Mouse (Mus musculus): ENCODE results near the gene Psmd5. TPM values are rescaled to one million over a fixed set of nuclear protein-coding genes. Genes with fewer than 3 reads are reported as not detected.
A peak's percentile ranks its signal among the peaks of the same experiment; 100 is the strongest.
"Not testable (repeated sequence)": the region's sequence is repeated elsewhere in the genome, so short reads cannot be mapped to it uniquely, and the experiment has no call there.

Gene Psmd5
- total RNA-seq, 4 experiments from 2014 or later, result 11.0 to 18.6 (median 15.5) TPM

- no peak for DNase-seq (ENCODE audit: low spot score in 2 of 2)
Observed at GRCm38 (mm10) chr2:34827591-34827990, 47.2 kb downstream of the Psmd5 start.

DNA sequence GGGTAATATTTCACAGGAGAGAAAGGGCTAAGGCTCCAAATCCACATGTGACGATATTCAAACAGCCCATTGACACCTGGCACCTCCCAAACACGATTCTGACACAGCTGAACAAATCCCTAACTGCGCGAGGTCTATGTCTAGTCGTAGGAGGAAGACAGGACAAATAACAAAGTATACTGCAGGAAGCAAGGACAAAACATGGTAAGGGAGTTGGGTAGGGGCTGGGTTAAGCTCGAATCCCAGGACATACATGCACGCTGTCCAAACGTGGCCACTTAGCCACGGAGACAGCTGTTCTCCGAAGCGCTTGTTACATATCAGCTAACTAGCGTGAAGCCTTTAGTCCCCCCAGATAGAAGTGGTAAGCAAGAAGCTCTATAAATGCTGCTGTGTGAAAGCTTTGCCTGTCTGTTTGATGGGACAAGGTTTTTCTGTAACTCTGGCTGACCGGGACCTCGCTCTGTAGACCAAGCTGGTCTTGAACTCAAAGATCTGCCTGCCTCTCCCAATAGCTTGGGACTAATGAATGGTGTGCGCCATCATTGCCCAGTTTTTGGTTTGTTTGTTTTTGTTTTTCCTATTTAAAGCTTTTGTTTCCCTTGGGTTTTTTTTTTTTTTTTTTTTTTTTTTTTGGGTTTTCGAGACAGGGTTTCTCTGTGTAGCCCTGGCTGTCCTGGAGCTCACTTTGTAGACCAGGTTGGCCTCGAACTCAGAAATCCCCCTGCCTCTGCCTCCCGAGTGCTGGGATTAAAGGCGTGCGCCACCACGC is 48.1 kb downstream of the Psmd5 start:
- no peak for DNase-seq (ENCODE audit: low spot score in 2 of 2)

DNA sequence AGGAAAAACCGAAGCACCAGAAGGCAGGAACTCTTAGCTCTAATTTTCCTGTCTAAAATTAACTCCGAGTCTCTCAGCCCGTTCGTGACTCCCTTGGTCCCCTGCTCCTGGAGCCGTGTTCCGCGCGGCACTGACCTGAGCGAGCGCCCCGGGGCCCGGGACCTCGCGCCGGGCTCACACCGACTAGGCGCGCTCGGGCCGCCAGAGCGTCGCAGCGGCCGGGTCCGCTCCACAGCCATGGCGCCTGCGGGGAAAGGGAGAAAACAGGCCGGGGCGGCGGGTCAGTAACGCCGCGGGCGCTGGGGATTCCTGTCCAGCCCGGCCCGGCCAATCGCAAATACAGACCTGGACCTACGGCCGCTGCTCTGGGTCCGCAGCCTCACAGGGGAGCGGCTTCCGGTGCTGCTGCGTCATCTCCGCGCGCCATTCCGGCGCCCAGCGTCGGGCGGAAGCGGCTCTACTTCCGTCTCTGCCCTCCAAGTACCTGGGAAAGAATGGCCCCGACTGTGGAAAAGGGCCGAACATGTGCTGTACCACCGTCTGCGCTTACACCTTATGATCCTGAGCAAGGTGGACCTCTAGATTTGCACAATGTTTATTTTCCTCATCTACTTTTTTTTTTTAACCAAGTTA is 48.8 kb downstream of the Psmd5 start, which contains the start of gene Fbxw2:
Gene Fbxw2 (minus strand): TSS at position 485 of the 633 bp plus-strand sequence.
- peak; percentile 74 to 79 for DNase-seq (ENCODE audit: low spot score in 2 of 2)

GRCm38 (mm10) chr2:34818492-34818891 is 56.3 kb downstream of the Psmd5 start:
- DNase-seq (ENCODE audit: low spot score in 2 of 2), result no peak

DNA sequence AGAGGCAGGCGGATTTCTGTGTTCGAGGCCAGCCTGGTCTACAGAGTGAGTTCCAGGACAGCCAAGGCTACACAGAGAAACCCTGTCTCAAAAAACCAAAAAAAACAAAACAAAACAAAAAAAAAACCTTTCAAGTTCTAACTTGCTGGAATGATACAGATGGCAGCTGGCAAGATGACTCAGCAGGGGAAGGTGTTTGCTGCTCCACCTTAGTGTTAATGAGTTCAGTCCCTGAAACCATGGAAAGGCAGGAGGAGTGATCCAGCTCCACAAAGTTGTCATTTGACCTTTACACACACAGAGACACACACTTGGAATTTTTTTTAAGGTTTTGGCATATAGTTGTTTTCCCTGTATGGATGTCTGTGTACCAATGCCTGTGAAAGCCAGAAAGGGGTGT is 58.9 kb downstream of the Psmd5 start:
- not testable (repeated sequence) for DNase-seq (ENCODE audit: low spot score in 2 of 2)

GRCm38 (mm10) chr2:34812706-34813105 is 62.1 kb downstream of the Psmd5 start:
- DNase-seq (ENCODE audit: low spot score in 2 of 2), result no peak

GRCm38 (mm10) chr2:34810775-34811174 is 64.0 kb downstream of the Psmd5 start:
- DNase-seq (ENCODE audit: low spot score in 2 of 2), result no peak

DNA sequence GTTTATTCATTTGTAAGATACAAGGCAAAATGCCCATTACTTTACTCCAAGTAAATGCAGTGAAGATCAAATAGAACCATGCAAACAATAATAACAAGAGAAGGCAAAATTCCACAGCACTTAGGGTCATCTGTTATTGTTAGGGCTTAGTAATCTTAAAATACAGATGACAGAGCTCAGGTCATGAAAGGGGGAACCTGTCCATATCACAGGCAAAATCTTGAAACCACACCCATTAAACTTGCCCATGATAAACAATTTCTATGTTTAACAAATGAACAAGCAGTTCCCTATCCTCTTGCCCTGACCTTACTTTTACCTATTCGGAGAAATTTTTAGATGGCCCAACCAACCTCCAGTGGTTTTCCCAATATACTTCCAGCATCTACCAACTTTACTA is 65.2 kb downstream of the Psmd5 start:
- no peak for DNase-seq (ENCODE audit: low spot score in 2 of 2)

- DNase-seq (ENCODE audit: low spot score in 2 of 2), result no peak
Observed at GRCm38 (mm10) chr2:34808057-34808456, 66.7 kb downstream of the Psmd5 start.

GRCm38 (mm10) chr2:34805364-34805950 is 69.3 kb downstream of the Psmd5 start:
- DNase-seq (ENCODE audit: low spot score in 2 of 2), result no peak

DNA sequence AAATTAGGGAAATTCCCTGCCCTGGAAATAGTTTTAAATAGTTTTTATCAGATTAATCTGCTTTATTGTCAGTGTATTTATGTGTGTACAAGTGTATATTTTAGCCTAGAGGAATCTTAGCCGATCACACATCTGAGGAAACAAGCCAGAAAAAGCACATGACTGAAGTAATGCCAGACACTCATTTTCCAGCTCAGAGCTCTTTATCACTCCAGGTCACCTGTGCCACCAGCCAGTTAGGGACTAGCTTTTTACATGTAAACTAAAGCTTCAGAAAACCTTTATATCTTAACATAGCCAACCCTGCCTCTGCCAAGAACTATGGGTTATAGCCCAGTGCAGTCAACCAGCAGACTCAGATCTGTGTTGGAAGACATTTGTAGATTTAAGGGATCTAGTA is 70.0 kb downstream of the Psmd5 start:
- DNase-seq (ENCODE audit: low spot score in 2 of 2), result no peak

- no peak for DNase-seq (ENCODE audit: low spot score in 2 of 2)
Observed at GRCm38 (mm10) chr2:34804172-34804571, 70.6 kb downstream of the Psmd5 start.

DNA sequence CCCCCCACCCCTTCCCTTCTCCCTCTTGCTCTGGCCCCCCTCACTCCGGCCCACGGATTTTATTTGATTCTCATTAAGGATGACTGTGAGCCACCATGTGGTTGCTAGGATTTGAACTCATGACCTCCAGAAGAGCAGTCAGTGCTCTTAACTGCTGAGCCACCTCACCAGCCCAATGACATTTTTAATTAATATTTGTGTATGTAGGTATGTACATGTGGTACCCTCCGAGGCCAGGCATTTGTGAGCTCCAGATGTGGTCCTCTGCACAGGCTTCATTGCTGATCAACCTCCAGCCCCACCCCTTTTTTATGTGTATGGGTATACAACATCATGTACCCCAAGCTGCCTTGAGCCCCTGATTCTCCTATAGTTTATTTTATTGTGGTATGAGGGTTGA is 71.0 kb downstream of the Psmd5 start:
- DNase-seq (ENCODE audit: low spot score in 2 of 2), result no peak

- peak in 1 of 2 experiments; percentile 18 for DNase-seq (ENCODE audit: low spot score in 2 of 2)
Observed at GRCm38 (mm10) chr2:34802565-34803245, 72.1 kb downstream of the Psmd5 start.

- DNase-seq (ENCODE audit: low spot score in 2 of 2), result peak; percentile 94 to 97
Observed at GRCm38 (mm10) chr2:34801516-34802482, 73.0 kb downstream of the Psmd5 start.

DNA sequence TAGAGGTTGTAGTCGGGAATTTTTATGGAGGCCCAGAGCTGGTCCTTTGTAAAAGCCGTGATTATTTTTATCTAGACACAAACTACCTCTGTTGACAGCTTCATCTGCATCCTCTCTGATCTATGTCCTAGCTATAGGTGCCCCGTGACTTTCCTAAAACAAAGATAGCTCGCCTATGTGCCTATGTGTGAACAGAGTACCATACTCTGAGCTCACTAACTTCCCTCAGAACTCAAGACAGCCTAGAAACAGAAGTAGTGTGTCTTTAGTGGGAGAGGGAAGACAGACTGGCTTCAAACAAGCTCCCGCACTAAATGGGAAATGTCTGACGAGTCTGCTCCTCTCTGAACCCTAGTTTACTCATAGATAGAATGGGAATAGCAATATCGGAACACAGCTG is 74.4 kb downstream of the Psmd5 start:
- no peak for DNase-seq (ENCODE audit: low spot score in 2 of 2)

Other genes with a start within 250 kb of the Psmd5 start
- 10 to 100 TPM; 34.1 to 36.4 (median 35.4) TPM for gene Gapvd1, start 119.7 kb downstream of the Psmd5 start, total RNA-seq (2022)
- 100 to 1,000 TPM; 149 to 179 (median 165) TPM for gene Hspa5, start 103.0 kb downstream of the Psmd5 start, total RNA-seq (2022)
- gene Rabepk, start 75.1 kb downstream of the Psmd5 start, total RNA-seq (2022), result 10 to 100 TPM in 3 of 4 experiments, 1 to 10 TPM in 1; 7.4 to 13.1 (median 11.4) TPM
- 10 to 100 TPM; 53.0 to 58.9 (median 56.3) TPM for gene Fbxw2, start 48.7 kb downstream of the Psmd5 start, total RNA-seq (2022)
- gene Gm34653, start 42.0 kb downstream of the Psmd5 start, total RNA-seq (2022), result under 1 TPM in 3 of 4 experiments, not detected in 1; 0.15 to 0.19 (median 0.18) TPM
- under 1 TPM; 0.20 to 0.31 (median 0.22) TPM for gene Cutal, start 572 bp downstream of the Psmd5 start, total RNA-seq (2022)
- 1 to 10 TPM in 1 of 4 experiments, under 1 TPM in 3; 0.29 to 1.1 (median 0.46) TPM for gene Phf19, start 39.1 kb upstream of the Psmd5 start, total RNA-seq (2022)
- 1 to 10 TPM in 1 of 4 experiments, under 1 TPM in 2, not detected in 1; 0.27 to 1.4 (median 0.58) TPM for gene Traf1, start 86.8 kb upstream of the Psmd5 start, total RNA-seq (2022)
- gene Hc, start 186.5 kb upstream of the Psmd5 start, total RNA-seq (2022), result under 1 TPM in 1 of 4 experiments, not detected in 3; 0.21 TPM
- gene AI182371, start 226.6 kb upstream of the Psmd5 start, total RNA-seq (2022), result under 1 TPM in 1 of 4 experiments, not detected in 3; 0.16 TPM
- 1 to 10 TPM; 4.1 to 6.0 (median 4.6) TPM for gene Cntrl, start 234.5 kb upstream of the Psmd5 start, total RNA-seq (2022)

All from gastrocnemius, adult 8-10 months (tissue).